Comparison of ENCODE assay signal across 7 mouse cellular contexts in the genomic region with DNA sequence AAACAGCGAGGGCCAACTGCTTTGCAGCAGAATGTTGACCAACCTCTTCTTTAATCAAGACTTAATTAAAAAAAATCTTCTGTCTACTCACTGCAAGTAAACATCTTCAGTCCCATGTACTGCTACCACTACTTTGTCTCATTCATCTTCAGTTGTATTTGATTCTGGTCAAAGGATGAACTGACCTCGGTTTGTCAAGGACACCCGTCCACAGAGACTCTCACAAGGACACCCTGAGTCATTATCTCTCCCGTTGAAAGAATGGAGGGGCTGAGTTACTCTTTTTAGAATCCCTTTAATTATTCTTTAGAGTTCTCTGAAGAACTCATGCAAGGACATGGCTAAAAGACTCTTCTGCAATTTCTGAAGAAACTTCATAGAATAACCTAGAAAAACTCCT. TPM values are rescaled to one million over a fixed set of nuclear protein-coding genes. Genes with fewer than 3 reads are reported as not detected.
DNase-seq lines count a peak whose midpoint lies in the region; ATAC-seq and TF ChIP-seq lines count a peak whose summit lies in the region.

Rmdn2 (plus strand) TSS at position 319 of the 400 bp plus-strand sequence.

- no peaks in the 10 kb centered on the region for H3K36me3 ChIP-seq in hindbrain, embryonic 14.5 days (replicated peaks; ENCODE audit: control insufficient read depth, insufficient read depth)
- H3K36me3 ChIP-seq in hindbrain, embryonic 11.5 days (ENCODE audit: control insufficient read depth, insufficient read depth, low read length), result no peaks in the 10 kb centered on the region
- no peaks in the 10 kb centered on the region for H3K36me3 ChIP-seq in lung, postnatal 0 days (ENCODE audit: insufficient read depth, low read length)
- no peaks in the 10 kb centered on the region for H3K36me3 ChIP-seq in limb, embryonic 10.5 days

- H3K4me2 ChIP-seq in hindbrain, embryonic 14.5 days (replicated peaks), result no peak within 1 kb of the TSS
- H3K4me2 ChIP-seq in hindbrain, embryonic 11.5 days (replicated peaks; ENCODE audit: low read depth, low read length), result no peak within 1 kb of the TSS
- no peak within 1 kb of the TSS for H3K4me2 ChIP-seq in lung, postnatal 0 days (replicated peaks; ENCODE audit: low read depth, low read length)

- no peak within 1 kb of the TSS for H3K9ac ChIP-seq in hindbrain, embryonic 14.5 days
- H3K9ac ChIP-seq in hindbrain, embryonic 11.5 days (ENCODE audit: low read depth, low read length), result no peak within 1 kb of the TSS
- H3K9ac ChIP-seq in lung, postnatal 0 days (replicated peaks; ENCODE audit: low read depth), result no peak within 1 kb of the TSS

- WGBS in hindbrain, embryonic 14.5 days, result 88% methylated on average over 4 of the region's 4 CpGs
- 86% methylated on average over 4 of the region's 4 CpGs for WGBS in hindbrain, embryonic 11.5 days
- WGBS in lung, postnatal 0 days, result 76% methylated on average over 4 of the region's 4 CpGs
- WGBS in limb, embryonic 10.5 days, result 90% methylated on average over 4 of the region's 4 CpGs

- TF ChIP-seq EP300 in lung, postnatal 0 days (IDR thresholded peaks at IDR 0.05), result no peak

- H3K27ac ChIP-seq in hindbrain, embryonic 14.5 days, result no peak within 1 kb of the TSS
- no peak within 1 kb of the TSS for H3K27ac ChIP-seq in hindbrain, embryonic 11.5 days (ENCODE audit: low read depth, low read length)
- H3K27ac ChIP-seq in lung, postnatal 0 days (ENCODE audit: low read length), result peak within 1 kb of the TSS; percentile 76
- H3K27ac ChIP-seq in limb, embryonic 10.5 days, result no peak within 1 kb of the TSS

- no peak within 1 kb of the TSS for H3K4me3 ChIP-seq in hindbrain, embryonic 14.5 days (replicated peaks; ENCODE audit: low read length)
- no peak within 1 kb of the TSS for H3K4me3 ChIP-seq in hindbrain, embryonic 11.5 days (ENCODE audit: low read depth, low read length)
- H3K4me3 ChIP-seq in lung, postnatal 0 days (ENCODE audit: low read depth, low read length), result no peak within 1 kb of the TSS
- no peak within 1 kb of the TSS for H3K4me3 ChIP-seq in limb, embryonic 10.5 days

- no peak for TF ChIP-seq CTCF in lung, postnatal 0 days (IDR thresholded peaks at IDR 0.05)

- peaks cover 10% of the 10 kb centered on the region for H3K4me1 ChIP-seq in hindbrain, embryonic 14.5 days (replicated peaks; ENCODE audit: control insufficient read depth, insufficient read depth, low read length)
- H3K4me1 ChIP-seq in hindbrain, embryonic 11.5 days (replicated peaks; ENCODE audit: control insufficient read depth, insufficient read depth, low read length), result no peaks in the 10 kb centered on the region
- no peaks in the 10 kb centered on the region for H3K4me1 ChIP-seq in lung, postnatal 0 days (ENCODE audit: insufficient read depth, low read depth, low read length)
- peaks cover 10% of the 10 kb centered on the region for H3K4me1 ChIP-seq in limb, embryonic 10.5 days

- no peaks in the 10 kb centered on the region for H3K27me3 ChIP-seq in hindbrain, embryonic 14.5 days (ENCODE audit: control insufficient read depth, insufficient read depth, low read length)
- no peaks in the 10 kb centered on the region for H3K27me3 ChIP-seq in hindbrain, embryonic 11.5 days (ENCODE audit: control insufficient read depth, insufficient read depth, low read length)
- no peaks in the 10 kb centered on the region for H3K27me3 ChIP-seq in lung, postnatal 0 days (replicated peaks; ENCODE audit: insufficient read depth, low read length)
- H3K27me3 ChIP-seq in limb, embryonic 10.5 days (ENCODE audit: low read depth, poor library complexity, severe bottlenecking), result no peaks in the 10 kb centered on the region

- no peaks in the 10 kb centered on the region for H3K9me3 ChIP-seq in hindbrain, embryonic 14.5 days (ENCODE audit: control insufficient read depth, low read length)
- no peaks in the 10 kb centered on the region for H3K9me3 ChIP-seq in hindbrain, embryonic 11.5 days (ENCODE audit: control insufficient read depth, low read length)
- H3K9me3 ChIP-seq in lung, postnatal 0 days (ENCODE audit: low read length), result no peaks in the 10 kb centered on the region
- no peaks in the 10 kb centered on the region for H3K9me3 ChIP-seq in limb, embryonic 10.5 days (replicated peaks)

- ATAC-seq in hindbrain, embryonic 14.5 days (ENCODE audit: low FRiP score), result no peak
- no peak for ATAC-seq in hindbrain, embryonic 11.5 days (ENCODE audit: low FRiP score)
- no peak for ATAC-seq in lung, postnatal 0 days

- DNase-seq in hindbrain, embryonic 14.5 days (ENCODE audit: low spot score), result no peak
- DNase-seq in hindbrain, embryonic 11.5 days (ENCODE audit: low spot score), result no peak
- DNase-seq in lung, postnatal 0 days (ENCODE audit: low spot score), result no peak
- DNase-seq in lung, postnatal 10 days, result no peak
- no peak for DNase-seq in adrenal gland, postnatal 4 days (ENCODE audit: low spot score in 2 of 2)
- DNase-seq in limb, embryonic 10.5 days (ENCODE audit: low spot score), result no peak
- DNase-seq in layer of hippocampus, adult 18-20 months (ENCODE audit: low spot score in 2 of 2), result no peak

RNA-seq across cellular contexts. Expression of gene Rmdn2, which starts in this region (rescaled TPM):
- polyA plus RNA-seq in hindbrain, embryonic 14.5 days (2014; fragmentation: Nextera tagmentation; extraction: Ambion mirVana), result 8.7 and 13.4 TPM in 2 replicates
- polyA plus RNA-seq in hindbrain, embryonic 11.5 days (2014; fragmentation: Nextera tagmentation; extraction: Ambion mirVana), result 5.2 and 7.9 TPM in 2 replicates
- 38.7 and 58.1 TPM in 2 replicates for polyA plus RNA-seq in lung, postnatal 0 days (2015; fragmentation: Nextera tagmentation; extraction: Ambion mirVana)
- 100 to 1,000 TPM; 276 to 287 TPM for total RNA-seq in adrenal gland, postnatal 4 days (2021)
- 7.2 and 10.0 TPM in 2 replicates for polyA plus RNA-seq in limb, embryonic 10.5 days (2016; fragmentation: Nextera tagmentation; extraction: Ambion mirVana)
- total RNA-seq in layer of hippocampus, adult 18-20 months (2021), result 1 to 10 TPM; 8.2 to 9.3 TPM

Comparison
In these comparisons a context has a peak if more than half of its experiments do, and no peak if none do; other contexts are left out.
1. RNA of gene Rmdn2 (total RNA-seq): 276 to 287 TPM in adrenal gland, postnatal 4 days; 8.2 to 9.3 TPM in layer of hippocampus, adult 18-20 months; every median in the first group is over 10 times any median in the second.